Mouse (Mus musculus) stomach, postnatal 0 days (tissue): ENCODE measurements around the gene Lman2.

Source experiments
- CTCF ChIP-seq: IDR thresholded peaks from 2 replicates; pipeline ENCODE4 v1.5.1; 2016; ENCODE audit warnings: antibody characterized with exemption, low read depth, mild to moderate bottlenecking, moderate library complexity
- EP300 ChIP-seq: optimal IDR thresholded peaks from 2 replicates; pipeline ENCODE3; 2016; ENCODE audit warnings: antibody characterized with exemption

DNA sequence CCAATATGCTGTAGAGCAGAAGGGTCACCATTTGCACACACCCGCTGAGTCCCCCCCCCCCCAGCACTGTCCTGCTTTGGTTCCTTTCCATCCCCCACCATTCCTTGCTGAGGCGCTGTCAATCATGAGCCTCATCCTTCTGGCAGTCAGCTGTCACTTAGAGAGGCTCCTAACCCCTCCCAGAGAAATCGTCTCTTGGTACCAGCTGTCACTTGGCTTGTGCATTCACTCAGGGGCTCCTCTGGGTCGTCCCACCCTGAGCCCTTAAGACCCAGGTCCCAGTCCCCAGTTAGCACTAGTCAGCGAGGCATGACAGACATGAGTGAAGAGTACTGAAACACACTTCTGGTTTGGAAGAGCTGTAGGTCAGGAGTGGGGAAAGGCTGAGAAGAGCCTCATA lies 9.2 kb upstream of the Lman2 start:
- TF ChIP-seq EP300 (no peak), CTCF (no peak)
